Mouse (Mus musculus): ENCODE measurements around the gene Klk1b11.

DNA sequence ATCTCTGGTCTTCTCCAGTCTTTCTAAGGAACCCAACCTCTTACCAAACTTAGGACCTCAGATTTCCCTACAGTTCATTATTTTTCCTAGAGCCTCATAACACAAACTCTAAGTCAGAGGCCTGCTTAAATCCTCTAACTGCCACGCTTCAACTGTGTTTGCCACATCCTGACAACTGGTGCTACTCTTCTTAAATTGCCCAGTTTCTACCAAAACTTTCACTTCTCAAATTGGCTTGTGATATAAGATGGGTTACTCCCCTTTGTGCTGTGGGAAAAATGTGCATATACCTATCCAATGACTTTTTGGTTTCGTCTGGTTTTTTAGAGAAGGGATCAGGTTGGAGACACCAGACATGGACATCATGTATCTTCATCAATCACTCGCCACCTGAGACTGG, 28.6 kb upstream of the Klk1b11 start:
- TF ChIP-seq CTCF (IDR thresholded peaks at IDR 0.05; ENCODE audit: borderline replicate concordance, extremely low read depth, insufficient read depth, insufficient read length) (no peak), POLR2A (IDR thresholded peaks at IDR 0.05; ENCODE audit: borderline replicate concordance, extremely low read depth, insufficient read depth, insufficient read length, poor library complexity, severe bottlenecking) (no peak)
